Mouse (Mus musculus) spleen, postnatal 36 days (tissue): ENCODE results near the gene Lamtor1.

ENCODE experiments used
- DNase-seq, 2 experiments: peaks; one replicate each; pipeline ENCODE4 v3.0.0; 2022; ENCODE audit warnings: low spot score in 2 of 2, mixed read lengths in 1 of 2

Lamtor1 gene

DNA sequence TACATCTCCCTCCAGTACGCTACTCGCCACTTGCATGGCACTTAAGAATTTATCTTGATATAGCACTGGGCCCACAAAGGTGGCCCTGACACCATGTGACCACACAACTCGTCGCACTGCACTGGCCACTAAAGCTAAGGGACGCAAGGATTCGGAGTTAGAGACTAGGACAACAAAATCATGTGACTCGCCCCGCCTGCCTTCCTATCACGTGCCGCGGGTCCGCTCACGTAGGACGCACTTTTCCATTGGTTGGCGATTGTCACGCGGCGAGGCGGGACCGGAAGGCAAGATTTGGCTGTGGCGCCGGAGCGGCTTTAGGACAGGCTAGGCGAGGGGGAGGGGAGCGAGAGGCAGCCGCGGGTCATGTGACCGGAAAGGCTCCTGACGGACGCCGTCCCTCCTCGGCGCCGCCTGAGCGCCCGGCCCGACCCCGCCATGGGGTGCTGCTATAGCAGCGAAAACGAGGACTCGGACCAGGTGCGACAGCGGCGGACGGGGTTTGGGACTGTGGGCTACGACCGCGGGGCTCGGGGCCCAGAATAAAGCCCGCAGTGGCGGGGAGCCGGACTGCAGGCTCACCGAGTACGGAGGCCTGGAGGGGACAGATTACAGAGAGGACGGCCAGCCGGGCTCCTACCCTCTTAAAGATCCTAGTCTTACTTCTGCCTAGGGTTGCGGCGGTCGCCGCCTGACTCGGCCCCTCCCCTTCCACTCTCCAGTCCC, at the start of gene Lamtor1:
Gene Lamtor1 (plus strand): TSS at position 344 of the 726 bp plus-strand sequence.
- DNase-seq: peak; percentile 99

DNA sequence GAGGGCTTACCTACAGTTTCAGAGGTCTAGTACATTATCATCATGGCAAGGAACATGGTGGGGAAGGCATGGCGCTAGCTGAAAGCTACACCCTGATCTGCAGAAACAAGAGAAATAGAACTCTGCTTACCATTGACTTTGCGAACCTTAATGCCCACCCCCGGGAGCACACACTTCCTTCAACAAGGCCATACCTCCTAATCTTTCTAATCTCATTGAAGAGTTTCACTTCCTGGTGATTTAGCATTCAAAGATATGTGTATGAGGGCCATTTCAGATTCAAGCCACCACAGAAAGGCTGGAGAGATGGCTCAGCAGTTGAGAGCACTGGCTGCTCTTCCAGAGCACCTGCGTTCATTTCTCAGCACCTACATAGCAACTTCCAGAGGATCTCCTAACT, 48.6 kb upstream of the Lamtor1 start, which contains the start of gene Folr2:
Gene Folr2 (minus strand): TSS at position 101 of the 400 bp plus-strand sequence.
- peak in 1 of 2 experiments; percentile 12 for DNase-seq

DNA sequence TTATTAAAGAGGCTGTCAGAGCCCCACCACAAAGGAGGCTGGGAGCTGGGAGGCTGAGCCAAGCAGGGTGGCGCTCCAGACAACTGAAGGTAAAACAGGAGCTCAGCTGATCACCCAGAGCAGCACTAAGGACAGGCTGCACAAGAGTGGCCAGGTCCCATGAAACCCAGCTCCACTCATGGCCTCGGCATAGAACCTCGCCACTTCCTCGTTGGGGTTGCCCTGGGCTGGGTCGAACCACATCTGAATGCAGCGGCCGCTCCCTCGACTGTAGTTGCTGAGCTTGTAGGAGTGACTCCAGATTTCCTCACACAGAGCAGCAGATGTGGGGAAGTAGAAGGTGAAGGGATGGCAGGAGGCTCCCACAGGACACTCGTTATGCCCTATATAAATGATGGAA, 47.3 kb upstream of the Lamtor1 start:
- DNase-seq: peak; percentile 7 to 14

DNA sequence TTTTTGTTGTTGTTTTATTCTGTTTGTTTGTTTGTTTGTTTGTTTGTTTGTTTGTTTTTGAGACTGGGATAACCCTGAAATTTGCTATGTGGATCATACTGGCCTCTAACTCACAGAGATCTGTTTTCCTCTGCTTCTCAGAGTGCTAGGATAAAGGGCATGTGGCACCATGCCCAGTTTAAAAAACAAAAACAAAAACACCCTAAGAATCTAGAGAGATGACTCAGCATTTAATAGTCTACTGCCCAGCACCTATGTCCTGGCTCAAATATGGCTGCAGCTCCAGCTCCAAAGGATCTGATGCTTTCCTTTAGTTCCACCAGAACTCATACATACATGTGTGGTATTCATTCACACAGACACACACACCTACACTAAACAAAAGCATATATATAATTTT, 44.7 kb upstream of the Lamtor1 start:
- no peak for DNase-seq

DNA sequence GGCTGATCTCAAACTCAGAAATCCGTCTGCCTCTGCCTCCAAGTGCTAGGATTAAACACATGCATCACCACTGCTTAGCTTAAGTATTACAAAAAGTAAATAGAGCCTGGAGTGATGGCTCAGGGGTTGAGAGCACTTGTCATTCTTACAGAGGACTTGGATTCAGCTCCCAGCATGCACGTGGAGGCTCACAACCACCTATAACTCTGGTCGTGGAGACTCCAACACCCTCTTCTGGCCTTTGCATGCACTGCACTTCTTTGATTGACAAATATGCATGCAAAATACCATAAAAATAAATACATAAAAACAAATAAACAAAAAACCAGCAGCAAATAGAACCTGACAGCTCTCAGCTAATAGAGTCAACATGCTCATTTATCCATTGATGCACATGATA, 43.4 kb upstream of the Lamtor1 start:
- DNase-seq: no peak

DNA sequence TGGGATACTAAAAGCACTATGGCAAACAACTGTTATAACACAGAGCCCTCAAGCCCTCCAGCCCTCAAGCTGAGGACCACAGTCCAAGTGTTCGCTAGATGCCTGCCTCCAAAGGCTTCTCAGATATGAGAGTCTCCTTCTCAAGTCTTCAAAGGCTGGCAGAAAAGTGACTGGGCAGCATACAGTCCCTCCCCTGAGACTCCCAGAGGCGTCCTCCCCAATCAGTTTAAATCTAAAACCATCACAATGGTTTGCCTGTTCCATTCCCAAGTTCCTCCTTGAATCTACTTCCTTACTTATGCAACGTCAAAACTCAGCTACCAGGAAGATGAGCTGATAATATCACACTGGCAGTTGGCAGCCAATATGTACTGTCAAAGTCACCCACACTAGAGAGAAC, 42.3 kb upstream of the Lamtor1 start, which contains the start of gene Anapc15:
Gene Anapc15 (plus strand): TSS at position 301 of the 400 bp plus-strand sequence.
- DNase-seq: no peak

DNA sequence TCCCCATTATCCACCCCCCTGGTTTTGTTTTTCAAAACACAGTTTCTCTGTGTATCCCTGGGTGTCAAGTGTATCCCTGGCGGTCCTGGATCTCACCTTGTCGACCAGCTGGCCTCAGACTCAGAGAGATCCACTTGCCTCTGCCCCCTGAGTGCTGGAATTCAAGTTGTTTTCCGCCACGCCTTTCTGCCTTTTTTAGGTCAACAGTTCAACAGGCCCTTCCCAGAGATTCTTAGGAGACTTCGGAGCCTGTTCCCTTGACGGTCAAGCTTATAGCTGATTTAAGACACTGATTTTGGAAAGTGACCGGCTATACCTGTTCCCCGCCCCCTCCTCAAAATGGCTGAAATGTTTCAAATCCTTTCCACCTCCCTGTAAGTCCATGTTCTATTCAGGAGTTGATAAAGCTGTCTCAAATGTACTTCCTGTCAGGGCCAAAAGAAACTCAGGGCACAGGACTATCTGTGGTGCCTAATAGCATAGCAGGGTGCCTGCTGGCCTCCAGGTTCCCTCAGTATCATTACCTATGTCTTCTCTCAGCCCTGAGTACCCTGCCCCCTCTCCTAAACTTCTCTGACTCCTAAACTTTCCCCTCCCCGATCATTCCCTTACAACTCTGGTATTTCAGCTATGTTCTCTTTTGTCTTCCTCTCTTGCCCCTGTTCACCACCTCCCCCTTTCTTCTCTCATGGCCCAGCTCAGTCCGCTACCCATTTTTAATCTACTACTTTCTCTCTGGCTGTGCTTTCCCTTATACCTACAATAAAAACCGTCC, 39.0 kb upstream of the Lamtor1 start:
- no peak for DNase-seq

DNA sequence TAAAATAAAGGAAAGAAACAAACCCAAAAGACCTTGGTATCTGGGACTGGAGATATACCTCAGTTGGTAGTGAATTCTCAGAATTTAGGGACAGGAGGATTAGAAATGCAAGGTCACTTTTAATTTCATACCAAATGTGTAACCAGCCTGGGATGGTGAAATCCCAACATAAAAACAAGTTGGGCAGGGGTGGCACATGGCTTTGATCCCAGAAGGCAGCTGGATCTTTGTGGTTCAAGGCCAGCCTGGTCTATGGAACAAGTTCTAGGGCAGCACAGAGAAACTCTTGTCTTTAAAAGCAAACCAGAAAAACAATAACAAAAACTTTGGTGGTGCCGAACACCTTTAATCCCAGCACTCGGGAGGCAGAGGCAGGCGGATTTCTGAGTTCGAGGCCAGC, 38.2 kb upstream of the Lamtor1 start:
- no peak for DNase-seq

DNA sequence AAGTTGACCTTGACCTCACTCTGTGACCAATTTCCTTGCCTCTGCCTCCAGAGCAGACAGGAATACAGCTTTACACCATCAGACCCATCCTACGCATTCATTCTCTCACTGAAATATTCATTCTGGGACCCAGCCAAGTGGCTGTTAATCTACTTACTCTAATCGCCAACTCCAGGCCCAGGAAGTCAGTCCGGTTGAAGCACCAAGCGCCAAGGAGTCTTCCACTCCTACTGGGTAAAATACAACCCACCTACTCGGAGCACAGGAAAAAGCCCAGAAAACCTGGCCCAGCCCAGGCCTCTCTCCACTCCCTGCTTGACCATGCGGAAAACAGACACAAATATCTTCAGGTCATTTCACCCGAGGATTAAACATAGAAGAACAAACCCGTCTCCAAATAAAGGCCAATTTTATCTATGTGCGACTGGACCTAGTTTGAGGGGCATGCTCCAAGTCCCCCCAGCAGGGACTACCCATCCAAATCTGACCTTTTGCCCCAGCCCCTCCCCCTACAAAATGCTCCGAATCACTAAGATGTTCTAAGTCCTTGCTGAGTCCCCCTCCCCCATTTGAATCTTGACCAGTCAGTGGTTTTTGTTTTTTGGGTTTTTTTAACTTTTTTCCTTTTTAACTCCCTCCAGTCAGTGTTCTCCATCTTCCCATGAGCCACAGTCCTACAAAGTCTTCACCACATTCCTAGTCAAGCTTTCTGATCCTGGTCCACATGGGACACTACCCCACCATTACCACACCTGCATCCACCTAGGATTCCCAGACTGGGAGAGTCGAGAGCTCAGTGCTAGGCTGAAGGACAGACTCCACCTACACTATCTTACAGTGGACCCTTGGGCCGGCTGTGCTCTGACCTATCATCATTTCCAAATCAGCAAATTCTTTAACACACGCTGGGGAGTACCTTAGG, 37.2 kb upstream of the Lamtor1 start:
- no peak for DNase-seq

DNA sequence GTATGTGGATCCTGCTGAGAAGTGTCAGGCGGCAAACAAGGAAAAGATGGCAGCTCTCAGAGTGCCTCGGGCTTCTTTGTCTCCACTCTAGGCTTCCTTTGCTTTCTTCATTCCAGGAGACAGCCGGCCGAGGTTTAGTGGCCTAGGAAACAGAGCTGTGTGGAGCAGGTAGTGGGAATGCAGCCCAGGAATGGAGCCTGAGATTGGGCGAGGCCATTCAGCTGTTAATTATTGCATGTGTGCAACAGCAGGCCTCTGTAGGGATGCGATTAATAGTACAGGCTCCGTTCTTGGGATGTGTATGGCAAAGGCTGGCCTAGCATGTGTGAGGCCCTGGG, 36.6 kb upstream of the Lamtor1 start:
- no peak for DNase-seq

DNA sequence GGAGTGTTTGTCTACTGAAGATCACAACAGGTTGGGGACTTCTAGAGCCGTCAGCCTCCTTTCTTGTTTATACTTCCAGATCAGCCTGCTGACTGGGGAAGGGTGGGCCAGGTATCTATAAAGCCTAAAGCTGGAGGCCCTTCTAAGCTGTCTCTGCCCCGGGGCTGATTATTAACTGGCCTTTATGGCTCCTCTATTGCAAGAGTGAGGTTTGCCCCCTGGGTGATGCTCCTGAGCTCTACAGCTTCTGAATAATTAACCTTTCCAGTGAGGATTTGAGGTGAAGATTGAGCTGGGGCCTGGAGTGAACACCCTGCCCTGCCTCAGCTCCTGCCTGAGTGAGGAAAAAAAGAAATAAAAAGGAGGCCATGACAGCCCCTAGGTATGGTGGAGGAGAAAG, 35.1 kb upstream of the Lamtor1 start, which contains the start of gene Folr1:
Gene Folr1 (minus strand): TSS at position 160 of the 400 bp plus-strand sequence.
- no peak for DNase-seq

DNA sequence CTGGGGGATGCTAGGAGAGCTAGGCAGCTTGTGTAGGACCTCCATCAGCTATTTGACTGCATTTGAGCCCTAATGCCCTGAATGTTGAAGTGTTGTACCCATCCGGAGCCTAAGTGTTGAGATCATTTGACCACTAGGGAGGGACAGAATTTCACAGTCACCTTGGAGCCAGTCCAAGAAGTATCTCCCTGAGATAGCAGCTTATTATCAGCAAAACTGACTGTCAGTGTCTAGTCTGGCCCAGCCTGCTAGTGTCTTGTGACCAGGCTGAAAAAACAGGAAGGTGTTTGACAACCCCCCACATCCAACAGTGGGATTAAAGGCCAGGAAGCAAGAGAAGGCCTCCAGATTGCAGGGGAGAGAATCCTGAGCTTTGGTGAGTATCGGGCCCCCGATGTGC, 34.4 kb upstream of the Lamtor1 start:
- no peak for DNase-seq

DNA sequence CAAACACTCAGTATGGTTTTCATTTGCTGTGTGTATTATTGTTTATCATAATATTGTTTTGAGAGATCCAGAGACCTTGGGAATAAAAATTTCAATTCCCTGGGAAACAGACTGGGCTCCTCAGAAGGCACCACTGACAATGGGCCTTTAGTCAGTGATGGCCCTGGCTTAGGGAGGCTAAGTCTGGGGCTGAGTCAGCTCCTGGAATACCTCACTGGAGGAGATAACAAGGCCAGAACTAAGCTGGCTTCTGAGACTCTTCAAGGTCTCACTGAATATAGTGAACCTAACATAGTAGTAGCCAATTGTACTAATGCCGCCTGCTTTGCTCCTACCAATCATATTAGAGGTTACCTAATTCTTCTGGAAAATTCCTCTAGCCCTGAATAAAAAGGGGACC, 29.7 kb upstream of the Lamtor1 start:
- no peak for DNase-seq

DNA sequence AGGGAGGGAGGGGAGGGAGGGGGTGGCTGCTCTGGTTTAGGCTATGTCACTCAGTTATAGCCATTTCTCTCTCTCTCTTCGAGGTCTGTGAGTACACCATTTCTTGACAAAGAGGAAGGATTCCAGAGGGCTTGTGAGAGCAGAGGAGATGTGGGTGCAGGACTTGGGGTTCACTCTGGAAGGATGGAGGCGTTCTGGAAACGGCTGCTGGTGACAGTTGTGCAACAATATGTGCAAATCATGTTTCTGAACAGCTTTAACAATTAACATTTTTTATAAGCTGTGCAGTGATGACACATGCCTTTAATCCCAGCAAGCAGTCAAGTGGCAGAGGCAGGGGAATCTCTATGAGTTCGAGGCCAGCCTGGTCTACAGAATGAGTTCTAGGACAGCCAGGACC, 24.8 kb upstream of the Lamtor1 start:
- DNase-seq: no peak

DNA sequence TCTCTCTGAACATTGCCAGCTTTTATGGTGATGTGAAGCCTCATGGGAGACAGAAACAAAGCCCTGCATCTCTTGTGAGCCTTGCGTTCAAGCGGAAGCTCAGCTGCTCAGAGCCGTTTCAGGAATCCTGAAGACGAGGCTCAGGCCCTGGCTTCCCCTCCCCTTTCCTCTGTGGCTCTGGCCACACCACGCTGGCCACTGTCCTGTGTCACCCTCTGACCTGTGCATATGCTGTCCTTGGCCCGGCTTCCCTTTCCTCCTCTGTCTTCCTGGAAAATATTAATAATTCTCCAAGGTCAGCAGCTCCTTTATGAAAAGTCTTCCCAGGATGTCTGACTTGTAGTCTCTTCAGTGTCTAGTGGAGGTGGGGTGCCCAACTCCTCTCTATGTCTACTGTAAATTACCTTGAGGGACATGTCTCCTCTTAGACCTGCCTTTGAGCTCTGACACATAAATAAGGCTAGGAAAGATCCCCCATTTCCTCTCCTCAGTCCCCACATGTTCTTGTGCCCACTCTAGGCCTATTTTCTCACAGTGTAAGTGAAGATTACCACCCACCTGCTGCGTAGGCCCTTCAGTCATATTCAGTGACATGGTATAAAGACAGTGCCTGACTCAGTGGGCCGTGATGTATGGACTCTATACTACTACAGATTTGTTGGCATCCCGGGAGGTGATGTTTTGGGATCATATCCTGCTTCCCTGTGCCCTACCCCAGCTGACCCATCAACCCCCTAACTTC, 23.1 kb upstream of the Lamtor1 start:
- no peak for DNase-seq

DNA sequence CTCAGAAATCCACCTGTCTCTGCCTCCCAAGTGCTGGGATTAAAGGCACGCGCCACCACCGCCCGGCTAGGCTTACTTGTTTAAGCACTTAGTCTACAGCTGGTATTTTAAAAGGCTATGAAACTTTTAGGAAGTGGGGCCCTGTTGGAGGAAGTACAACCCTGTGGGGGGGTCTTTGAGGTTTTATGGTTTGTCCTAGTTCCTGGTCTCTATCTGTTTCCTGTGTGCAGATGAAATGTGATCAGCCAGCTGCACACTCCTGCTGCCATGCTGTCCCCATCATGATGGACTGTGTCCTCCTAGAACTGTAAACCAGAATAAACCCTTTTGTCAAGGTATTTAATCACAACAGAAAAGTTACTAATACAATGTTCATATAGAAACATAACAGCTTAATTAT, 21.5 kb upstream of the Lamtor1 start:
- DNase-seq: no peak

DNA sequence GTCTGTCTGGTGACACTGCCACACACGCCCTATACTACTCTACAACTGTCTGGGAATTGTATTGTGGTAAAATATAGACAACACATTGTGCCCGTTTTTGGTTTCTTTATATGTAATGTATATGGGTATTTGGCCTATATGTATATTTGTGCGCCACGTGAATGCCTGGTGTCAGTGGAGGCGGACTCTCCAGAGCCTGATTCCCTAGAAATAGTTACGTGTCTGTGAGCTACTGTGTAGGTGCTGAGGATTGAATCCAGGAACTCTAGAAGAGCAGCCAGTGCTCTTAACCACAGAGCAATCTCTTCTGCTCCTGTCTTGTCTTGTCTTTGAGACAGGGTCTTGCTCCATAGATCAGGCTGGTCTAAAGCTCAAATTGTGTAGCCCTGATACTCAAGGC, 19.4 kb upstream of the Lamtor1 start:
- no peak for DNase-seq

DNA sequence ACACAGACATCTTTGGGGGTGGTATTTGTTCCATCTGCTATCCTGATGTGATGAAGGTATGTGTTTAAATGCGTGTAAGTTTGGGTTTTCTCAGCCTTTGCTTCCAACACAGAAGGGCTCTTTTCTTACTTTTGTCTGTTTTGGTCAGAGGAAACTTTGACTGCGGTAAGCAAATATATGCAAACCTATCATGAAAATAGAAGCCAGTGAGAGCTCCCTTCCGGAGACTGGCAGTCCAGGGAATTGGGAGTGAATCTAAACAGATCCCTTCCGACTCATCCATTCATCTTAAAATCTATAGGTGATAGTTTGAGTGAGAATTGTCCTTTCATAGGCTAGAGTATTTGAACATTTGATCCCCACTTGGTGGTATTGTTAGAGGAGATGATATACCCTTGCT, 17.2 kb upstream of the Lamtor1 start:
- DNase-seq: no peak

DNA sequence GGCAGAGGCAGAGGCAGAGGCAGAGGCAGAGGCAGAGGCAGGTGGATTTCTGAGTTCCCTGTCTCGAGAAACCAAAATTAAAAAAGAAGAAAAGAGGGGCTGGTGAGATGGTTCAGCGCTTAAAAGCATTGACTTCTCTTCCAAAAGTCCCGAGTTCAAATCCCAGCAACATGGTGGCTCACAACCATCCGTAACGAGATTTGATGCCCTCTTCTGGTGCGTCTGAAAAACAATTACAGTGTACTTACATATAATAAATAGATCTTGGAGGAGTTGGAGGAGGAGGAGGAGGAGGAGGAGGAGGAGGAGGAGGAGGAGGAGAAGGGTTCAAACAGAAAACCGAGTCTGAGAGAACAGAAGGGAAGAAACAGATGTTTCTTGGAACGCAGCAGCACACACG, 10.0 kb upstream of the Lamtor1 start:
- DNase-seq: no peak

DNA sequence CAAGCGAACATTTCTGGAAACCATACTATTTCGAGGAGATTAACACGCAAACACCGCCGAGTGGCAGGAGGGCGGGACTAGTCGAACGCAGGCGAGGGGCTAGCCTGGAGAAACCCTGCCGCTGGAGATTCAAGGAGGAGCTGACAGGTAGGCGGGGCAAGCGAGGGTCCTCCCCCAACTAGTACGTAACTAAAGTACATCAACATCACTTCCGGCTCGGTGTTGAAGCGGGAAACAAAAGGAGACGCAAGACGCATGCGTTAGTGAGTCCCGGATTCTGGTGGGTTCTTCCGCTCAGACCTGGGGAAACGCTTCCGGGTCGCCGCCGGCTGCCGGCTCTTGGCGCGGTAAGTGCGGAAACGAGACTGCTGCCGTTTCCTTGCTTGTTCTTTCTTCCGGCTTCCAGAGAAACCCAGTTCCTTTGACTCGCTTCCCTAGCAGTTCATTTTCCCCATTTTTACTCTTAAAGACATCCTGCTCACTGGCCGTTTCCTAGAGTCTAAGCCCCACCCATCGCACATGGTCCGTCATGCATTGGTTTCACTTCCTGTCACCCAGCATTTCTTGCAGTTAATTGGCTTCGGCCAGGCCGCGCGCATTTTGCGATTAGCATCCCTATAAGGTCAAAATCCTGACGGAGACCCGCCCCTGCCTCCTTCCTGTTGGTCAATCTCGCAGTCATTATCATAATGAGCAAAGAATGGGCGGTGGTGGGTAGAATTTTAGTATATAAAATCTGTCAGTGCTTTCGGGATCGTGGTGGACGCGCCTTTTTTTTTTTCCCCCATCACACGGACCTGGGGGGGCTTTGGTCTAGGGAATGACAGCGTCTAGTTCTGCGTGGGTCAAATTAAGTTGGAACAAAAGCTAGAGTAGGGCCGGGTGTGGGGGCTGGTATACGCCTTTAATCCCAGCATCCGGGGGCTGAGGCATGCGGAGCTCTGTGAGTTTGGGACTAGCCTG, 9.3 kb upstream of the Lamtor1 start:
- peak; percentile 97 to 98 for DNase-seq
